Mouse (Mus musculus): Measurements from ENCODE around the gene Psmd13. TPM values are rescaled to one million over a fixed set of nuclear protein-coding genes. Genes with fewer than 3 reads are reported as not detected.

Psmd13 gene
- polyA plus RNA-seq, 1 experiment from 2014 or later = 348 TPM

DNA sequence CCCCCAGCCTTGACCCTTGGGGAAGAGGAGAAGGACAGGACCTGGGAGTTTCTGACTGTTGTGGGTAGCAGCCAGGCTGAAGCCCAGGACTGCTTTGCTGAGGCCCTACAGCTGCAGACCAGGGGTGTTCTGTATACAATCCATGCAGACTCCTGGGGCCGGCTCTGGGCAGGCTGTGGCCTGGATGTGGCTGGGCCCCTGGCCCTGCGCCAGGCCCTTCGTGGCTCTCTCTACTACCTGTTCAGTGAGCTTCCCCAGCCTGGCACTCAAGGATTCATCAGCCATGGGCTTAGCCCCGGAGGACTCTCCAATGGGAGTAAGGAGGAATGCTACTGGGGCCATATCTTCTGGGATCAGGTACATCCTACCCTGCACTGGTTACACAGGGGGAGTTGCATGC lies 61.6 kb downstream of the Psmd13 start:
- no peak overlapping the region for H3K4me3 ChIP-seq
- peak overlapping the region; percentile 9; the same call in 1 of the 2 replicates for H3K27ac ChIP-seq (replicated peaks)
- H3K27me3 ChIP-seq (ENCODE audit: low read depth, poor library complexity, severe bottlenecking) = 0 out of 2 replicates have a peak, but pooled peaks cover 13% of the 10 kb centered on the region
- no peaks in the 10 kb centered on the region for H3K9me3 ChIP-seq (replicated peaks)
- 93% methylated on average over 4 of the region's 4 CpGs for WGBS
- H3K4me1 ChIP-seq = peaks cover 32% of the 10 kb centered on the region
- DNase-seq (ENCODE audit: low spot score) = no peak
- H3K36me3 ChIP-seq = peaks cover 34% of the 10 kb centered on the region

- no peaks in the 10 kb centered on the region for H3K9me3 ChIP-seq (replicated peaks)
- WGBS = 91% methylated on average over 7 of the region's 7 CpGs
- DNase-seq (ENCODE audit: low spot score) = no peak
- 0 out of 2 replicates have a peak, but pooled peaks cover 9% of the 10 kb centered on the region for H3K27me3 ChIP-seq (ENCODE audit: low read depth, poor library complexity, severe bottlenecking)
- no peak overlapping the region for H3K4me3 ChIP-seq
- no peak overlapping the region for H3K27ac ChIP-seq (replicated peaks)
- peaks cover 30% of the 10 kb centered on the region for H3K4me1 ChIP-seq
- peaks cover 42% of the 10 kb centered on the region for H3K36me3 ChIP-seq
These were observed 62.5 kb downstream of the Psmd13 start for GRCm38 (mm10) chr7:140944236-140944635.

DNA sequence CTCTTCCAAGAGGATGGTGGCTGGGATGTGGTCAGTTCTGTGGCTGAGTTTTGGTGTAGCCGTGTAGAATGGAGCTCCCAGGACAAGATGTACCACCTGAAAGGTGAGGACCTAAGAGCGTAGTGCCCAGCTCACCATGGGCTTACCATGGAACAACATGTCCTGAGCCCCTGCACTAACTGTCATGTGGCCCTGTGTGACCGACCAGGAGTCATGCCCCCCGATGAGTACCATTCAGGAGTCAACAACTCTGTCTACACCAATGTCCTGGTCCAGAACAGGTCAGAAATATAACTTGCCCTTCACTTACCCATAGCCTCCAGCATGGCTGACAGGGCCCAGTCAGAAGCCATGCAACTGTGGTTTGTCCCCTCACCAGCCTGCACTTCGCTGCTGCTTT lies 63.5 kb downstream of the Psmd13 start:
- Histone ChIP-seq H3K4me1 (peaks cover 25% of the 10 kb centered on the region), H3K4me3 (no peak overlapping the region), H3K36me3 (peaks cover 45% of the 10 kb centered on the region), H3K27me3 (ENCODE audit: low read depth, poor library complexity, severe bottlenecking) (0 out of 2 replicates have a peak, but pooled peaks cover 3% of the 10 kb centered on the region), H3K27ac (replicated peaks) (no peak overlapping the region), H3K9me3 (replicated peaks) (no peaks in the 10 kb centered on the region)
- 92% methylated on average over 5 of the region's 5 CpGs for WGBS
- no peak for DNase-seq (ENCODE audit: low spot score)

DNA sequence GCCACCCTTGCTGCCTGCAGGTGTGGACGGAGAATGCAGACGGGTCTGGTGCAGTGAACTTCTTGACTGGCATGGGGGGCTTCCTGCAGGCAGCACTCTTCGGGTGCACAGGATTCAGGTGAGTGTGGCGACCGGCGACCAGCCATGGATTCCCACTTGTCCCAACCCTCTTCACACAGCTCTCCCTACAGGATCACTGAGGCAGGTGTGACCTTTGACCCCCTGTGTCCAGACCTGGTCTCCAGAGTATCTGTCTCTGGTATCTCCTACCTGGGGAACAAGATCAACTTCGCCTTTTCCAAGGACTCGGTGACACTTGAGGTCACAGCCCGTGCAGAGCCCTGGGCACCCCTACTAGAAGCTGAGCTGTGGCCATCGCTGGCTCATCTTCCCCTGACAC lies 64.5 kb downstream of the Psmd13 start:
- peaks cover 45% of the 10 kb centered on the region for H3K36me3 ChIP-seq
- 94% methylated on average over 10 of the region's 10 CpGs for WGBS

GRCm38 (mm10) chr7:140946980-140947379 lies 65.2 kb downstream of the Psmd13 start:
- no peak overlapping the region for H3K4me3 ChIP-seq
- no peaks in the 10 kb centered on the region for H3K9me3 ChIP-seq (replicated peaks)
- no peaks in the 10 kb centered on the region for H3K27me3 ChIP-seq (ENCODE audit: low read depth, poor library complexity, severe bottlenecking)
- H3K27ac ChIP-seq (replicated peaks) = no peak overlapping the region
- WGBS = 73% methylated on average over 7 of the region's 7 CpGs
- no peak for DNase-seq (ENCODE audit: low spot score)
- peaks cover 32% of the 10 kb centered on the region for H3K4me1 ChIP-seq
- H3K36me3 ChIP-seq = peaks cover 45% of the 10 kb centered on the region

More for the DNA sequence above, 64.5 kb downstream of the Psmd13 start:
- no peak for DNase-seq (ENCODE audit: low spot score)
- no peaks in the 10 kb centered on the region for H3K27me3 ChIP-seq (ENCODE audit: low read depth, poor library complexity, severe bottlenecking)
- no peak overlapping the region for H3K4me3 ChIP-seq
- H3K4me1 ChIP-seq = peaks cover 32% of the 10 kb centered on the region
- no peak overlapping the region for H3K27ac ChIP-seq (replicated peaks)
- no peaks in the 10 kb centered on the region for H3K9me3 ChIP-seq (replicated peaks)

GRCm38 (mm10) chr7:140948161-140948560 lies 66.4 kb downstream of the Psmd13 start:
- H3K9me3 ChIP-seq (replicated peaks) = no peaks in the 10 kb centered on the region
- H3K27ac ChIP-seq (replicated peaks) = no peak overlapping the region
- peaks cover 45% of the 10 kb centered on the region for H3K36me3 ChIP-seq
- no peak overlapping the region for H3K4me3 ChIP-seq
- WGBS = 92% methylated on average over 8 of the region's 8 CpGs
- no peaks in the 10 kb centered on the region for H3K27me3 ChIP-seq (ENCODE audit: low read depth, poor library complexity, severe bottlenecking)
- no peak for DNase-seq (ENCODE audit: low spot score)
- peaks cover 22% of the 10 kb centered on the region for H3K4me1 ChIP-seq

Other genes starting within 250 kb of the Psmd13 start
- gene Olfr53, start 235.5 kb upstream of the Psmd13 start, polyA plus RNA-seq (2016; fragmentation: Nextera tagmentation; extraction: Ambion mirVana) = not detected in 2 replicates
- not detected in 2 replicates for gene Olfr539, start 222.0 kb upstream of the Psmd13 start, polyA plus RNA-seq (2016; fragmentation: Nextera tagmentation; extraction: Ambion mirVana)
- not detected in 2 replicates for gene Olfr45, start 200.0 kb upstream of the Psmd13 start, polyA plus RNA-seq (2016; fragmentation: Nextera tagmentation; extraction: Ambion mirVana)
- not detected in 2 replicates for gene Olfr541, start 184.7 kb upstream of the Psmd13 start, polyA plus RNA-seq (2016; fragmentation: Nextera tagmentation; extraction: Ambion mirVana)
- gene Cyp2e1, start 118.2 kb upstream of the Psmd13 start, polyA plus RNA-seq (2016; fragmentation: Nextera tagmentation; extraction: Ambion mirVana) = not detected in 2 replicates
- gene Syce1, start 94.1 kb upstream of the Psmd13 start, polyA plus RNA-seq (2016; fragmentation: Nextera tagmentation; extraction: Ambion mirVana) = 0.12 TPM in 1 of 2 replicates, not detected in the other
- gene Zfp941, start 59.8 kb upstream of the Psmd13 start, polyA plus RNA-seq (2016; fragmentation: Nextera tagmentation; extraction: Ambion mirVana) = 3.0 and 5.6 TPM in 2 replicates
- gene Urah, start 47.0 kb upstream of the Psmd13 start, polyA plus RNA-seq (2016; fragmentation: Nextera tagmentation; extraction: Ambion mirVana) = 0.39 and 0.55 TPM in 2 replicates
- gene Scgb1c1, start 36.4 kb upstream of the Psmd13 start, polyA plus RNA-seq (2016; fragmentation: Nextera tagmentation; extraction: Ambion mirVana) = not detected in 2 replicates
- not detected in 2 replicates for gene Odf3, start 34.2 kb upstream of the Psmd13 start, polyA plus RNA-seq (2016; fragmentation: Nextera tagmentation; extraction: Ambion mirVana)
- not detected in 2 replicates for gene Gm45785, start 25.6 kb upstream of the Psmd13 start, polyA plus RNA-seq (2016; fragmentation: Nextera tagmentation; extraction: Ambion mirVana)
- 54.3 and 71.1 TPM in 2 replicates for gene Ric8a, start 25.0 kb upstream of the Psmd13 start, polyA plus RNA-seq (2016; fragmentation: Nextera tagmentation; extraction: Ambion mirVana)
- gene Bet1l, start 24.4 kb upstream of the Psmd13 start, polyA plus RNA-seq (2016; fragmentation: Nextera tagmentation; extraction: Ambion mirVana) = 20.1 and 25.9 TPM in 2 replicates
- 29.2 and 31.8 TPM in 2 replicates for gene Sirt3, start 341 bp downstream of the Psmd13 start, polyA plus RNA-seq (2016; fragmentation: Nextera tagmentation; extraction: Ambion mirVana)
- gene Cox8b, start 18.5 kb downstream of the Psmd13 start, polyA plus RNA-seq (2016; fragmentation: Nextera tagmentation; extraction: Ambion mirVana) = not detected in 2 replicates
- 0.05 and 0.07 TPM in 2 replicates for gene Nlrp6, start 38.9 kb downstream of the Psmd13 start, polyA plus RNA-seq (2016; fragmentation: Nextera tagmentation; extraction: Ambion mirVana)
- gene Pgghg, start 59.4 kb downstream of the Psmd13 start, polyA plus RNA-seq (2016; fragmentation: Nextera tagmentation; extraction: Ambion mirVana) = 15.4 and 17.1 TPM in 2 replicates
- gene Ifitm5, start 68.3 kb downstream of the Psmd13 start, polyA plus RNA-seq (2016; fragmentation: Nextera tagmentation; extraction: Ambion mirVana) = 1.2 and 1.3 TPM in 2 replicates
- gene Gm45717, start 74.0 kb downstream of the Psmd13 start, polyA plus RNA-seq (2016; fragmentation: Nextera tagmentation; extraction: Ambion mirVana) = 0.42 TPM in 1 of 2 replicates, not detected in the other
- gene Ifitm2, start 74.0 kb downstream of the Psmd13 start, polyA plus RNA-seq (2016; fragmentation: Nextera tagmentation; extraction: Ambion mirVana) = 305 and 352 TPM in 2 replicates
- 6.3 and 8.4 TPM in 2 replicates for gene Ifitm1, start 85.3 kb downstream of the Psmd13 start, polyA plus RNA-seq (2016; fragmentation: Nextera tagmentation; extraction: Ambion mirVana)
- gene Ifitm3, start 128.8 kb downstream of the Psmd13 start, polyA plus RNA-seq (2016; fragmentation: Nextera tagmentation; extraction: Ambion mirVana) = 13.7 and 16.8 TPM in 2 replicates
- 0.21 TPM in 1 of 2 replicates, not detected in the other for gene Ifitm6, start 136.0 kb downstream of the Psmd13 start, polyA plus RNA-seq (2016; fragmentation: Nextera tagmentation; extraction: Ambion mirVana)
- gene Gm17387, start 147.2 kb downstream of the Psmd13 start, polyA plus RNA-seq (2016; fragmentation: Nextera tagmentation; extraction: Ambion mirVana) = not detected in 2 replicates
- 26.8 and 29.4 TPM in 2 replicates for gene B4galnt4, start 179.1 kb downstream of the Psmd13 start, polyA plus RNA-seq (2016; fragmentation: Nextera tagmentation; extraction: Ambion mirVana)
- 1.8 and 2.0 TPM in 2 replicates for gene Pkp3, start 196.2 kb downstream of the Psmd13 start, polyA plus RNA-seq (2016; fragmentation: Nextera tagmentation; extraction: Ambion mirVana)
- gene Sigirr, start 218.6 kb downstream of the Psmd13 start, polyA plus RNA-seq (2016; fragmentation: Nextera tagmentation; extraction: Ambion mirVana) = 2.3 and 2.5 TPM in 2 replicates
- 0.07 and 0.16 TPM in 2 replicates for gene Ano9, start 235.8 kb downstream of the Psmd13 start, polyA plus RNA-seq (2016; fragmentation: Nextera tagmentation; extraction: Ambion mirVana)
- gene Ptdss2, start 240.4 kb downstream of the Psmd13 start, polyA plus RNA-seq (2016; fragmentation: Nextera tagmentation; extraction: Ambion mirVana) = 86.5 and 94.7 TPM in 2 replicates